Mouse (Mus musculus) limb, embryonic 13.5 days (tissue): ENCODE measurements around the gene Fam131a. TPM values are rescaled to one million over a fixed set of nuclear protein-coding genes. Genes with fewer than 3 reads are reported as not detected.

Experiments used
- ATAC-seq: fragments of 200-750 bp; cut with Nextera tagmentation; 2 replicates; pipeline ENCODE4 v1.8.0; 2017; ENCODE audit warnings: low read depth, moderate number of reproducible peaks, moderate TSS enrichment; ENCODE audit not compliant: low FRiP score
- H3K27ac ChIP-seq: fragments of 300-500 bp; sonication (generic); 2 replicates; pipeline ENCODE4 v1.5.1; 2015; ENCODE audit warnings: inconsistent platforms, mild to moderate bottlenecking, moderate library complexity
- H3K27me3 ChIP-seq: fragments of 300-500 bp; sonication (generic); 2 replicates; pipeline ENCODE4 v1.6.1; 2015; ENCODE audit warnings: mild to moderate bottlenecking, inconsistent platforms
- H3K36me3 ChIP-seq: fragments of 300-500 bp; sonication (generic); 2 replicates; pipeline ENCODE4 v1.6.1; 2015; ENCODE audit warnings: inconsistent platforms, mild to moderate bottlenecking, moderate library complexity
- H3K4me1 ChIP-seq: fragments of 300-500 bp; sonication (generic); 2 replicates; pipeline ENCODE4 v1.6.1; 2015; ENCODE audit warnings: inconsistent platforms
- H3K4me2 ChIP-seq: fragments of 300-500 bp; sonication (generic); replicated peaks from 2 replicates; pipeline ENCODE4 v1.6.1; 2015; ENCODE audit warnings: inconsistent platforms, mild to moderate bottlenecking, moderate library complexity
- H3K4me3 ChIP-seq: fragments of 300-500 bp; sonication (generic); 2 replicates; pipeline ENCODE4 v1.5.1; 2015; ENCODE audit warnings: moderate library complexity, mild to moderate bottlenecking, inconsistent platforms
- H3K9ac ChIP-seq: fragments of 300-500 bp; sonication (generic); 2 replicates; pipeline ENCODE4 v1.6.1; 2015; ENCODE audit warnings: mild to moderate bottlenecking, inconsistent platforms
- H3K9me3 ChIP-seq: fragments of 300-500 bp; sonication (generic); 2 replicates; pipeline ENCODE4 v1.6.1; 2016; ENCODE audit warnings: inconsistent platforms
- WGBS: fragments of 180-500 bp; shearing (Covaris S2); methylation state at CpG from one replicate; pipeline ENCODE4 v1.1.7; 2015; 5-methylcytosine and 5-hydroxymethylcytosine counted together
- polyA plus RNA-seq: library from polyadenylated mRNA; unstranded; fragments of >200 nt; fragmentation: Nextera tagmentation; extraction: Ambion mirVana; gene quantifications from 2 replicates; pipeline ENCODE4 v1.2.1, GENCODE M21; 2015

The Fam131a gene
- polyA plus RNA-seq, 1 experiment from 2014 or later, result 10.4 TPM

- H3K27me3 ChIP-seq, result peaks cover 47% of the 10 kb centered on the region
- WGBS, result 78% methylated on average over 5 of the region's 5 CpGs
- H3K27ac ChIP-seq, result no peak overlapping the region
- ATAC-seq, result no peak
- peaks cover 15% of the 10 kb centered on the region for H3K36me3 ChIP-seq
- H3K9me3 ChIP-seq, result no peaks in the 10 kb centered on the region
- no peak overlapping the region for H3K4me2 ChIP-seq
- H3K9ac ChIP-seq, result no peak overlapping the region
- H3K4me1 ChIP-seq, result peaks cover 21% of the 10 kb centered on the region
- H3K4me3 ChIP-seq, result no peak overlapping the region
Observed at GRCm38 (mm10) chr16:20735651-20736050, 42.6 kb downstream of the Fam131a start.

- H3K9me3 ChIP-seq, result no peaks in the 10 kb centered on the region
- H3K27me3 ChIP-seq, result peaks cover 47% of the 10 kb centered on the region
- H3K4me3 ChIP-seq, result no peak overlapping the region
- H3K9ac ChIP-seq, result no peak overlapping the region
- no peak overlapping the region for H3K4me2 ChIP-seq
- WGBS, result 85% methylated on average over 7 of the region's 7 CpGs
- peaks cover 15% of the 10 kb centered on the region for H3K36me3 ChIP-seq
- ATAC-seq, result no peak
- peaks cover 21% of the 10 kb centered on the region for H3K4me1 ChIP-seq
- H3K27ac ChIP-seq, result no peak overlapping the region
Observed at GRCm38 (mm10) chr16:20736168-20736567, 43.1 kb downstream of the Fam131a start.

DNA sequence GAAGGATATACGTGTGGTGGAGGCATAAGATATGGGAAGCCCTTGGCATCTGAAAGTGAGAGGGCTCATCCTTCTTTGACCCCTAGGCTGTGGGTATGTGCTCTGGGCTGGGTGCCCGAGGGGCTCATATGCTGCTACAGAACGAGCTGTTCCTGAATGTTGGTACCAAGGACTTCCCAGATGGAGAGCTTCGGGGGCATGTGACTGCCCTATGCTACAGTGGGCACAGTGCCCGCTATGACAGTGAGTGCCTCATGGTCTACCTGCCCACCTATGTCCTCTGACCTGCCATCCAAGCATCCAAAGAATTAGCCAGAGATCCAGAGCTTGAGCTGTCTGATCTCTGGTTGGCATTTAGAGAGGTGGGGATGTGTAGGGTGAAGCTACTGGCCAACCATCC, 43.8 kb downstream of the Fam131a start:
- H3K9me3 ChIP-seq, result no peaks in the 10 kb centered on the region
- peaks cover 47% of the 10 kb centered on the region for H3K27me3 ChIP-seq
- H3K9ac ChIP-seq, result no peak overlapping the region
- peaks cover 21% of the 10 kb centered on the region for H3K4me1 ChIP-seq
- no peak overlapping the region for H3K4me3 ChIP-seq
- H3K27ac ChIP-seq, result no peak overlapping the region
- H3K4me2 ChIP-seq, result no peak overlapping the region
- 89% methylated on average over 5 of the region's 5 CpGs for WGBS
- ATAC-seq, result no peak
- peaks cover 17% of the 10 kb centered on the region for H3K36me3 ChIP-seq

DNA sequence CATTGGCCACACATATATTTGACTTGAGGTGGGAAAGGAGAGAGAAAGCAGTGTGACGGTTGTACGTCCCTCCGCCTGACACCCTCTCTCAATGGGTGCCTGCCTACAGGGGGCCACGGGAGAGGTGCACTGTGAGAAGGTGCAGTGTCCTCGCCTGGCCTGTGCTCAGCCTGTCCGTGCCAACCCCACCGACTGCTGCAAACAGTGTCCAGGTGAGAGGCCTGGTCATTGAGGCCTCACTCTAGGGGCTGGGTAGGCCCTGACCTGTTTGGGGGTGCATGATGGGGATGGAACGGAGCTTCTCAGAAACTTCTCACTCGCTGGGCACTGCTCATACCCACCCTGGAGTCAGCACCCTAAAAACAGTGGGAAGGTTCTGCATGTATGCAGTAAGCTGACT, 46.8 kb downstream of the Fam131a start:
- WGBS, result 87% methylated on average over 9 of the region's 9 CpGs
- ATAC-seq, result no peak
- no peak overlapping the region for H3K4me2 ChIP-seq
- peaks cover 21% of the 10 kb centered on the region for H3K36me3 ChIP-seq
- H3K9me3 ChIP-seq, result no peaks in the 10 kb centered on the region
- no peak overlapping the region for H3K27ac ChIP-seq
- H3K27me3 ChIP-seq, result peaks cover 31% of the 10 kb centered on the region
- no peak overlapping the region for H3K4me3 ChIP-seq
- no peak overlapping the region for H3K9ac ChIP-seq
- no peaks in the 10 kb centered on the region for H3K4me1 ChIP-seq

DNA sequence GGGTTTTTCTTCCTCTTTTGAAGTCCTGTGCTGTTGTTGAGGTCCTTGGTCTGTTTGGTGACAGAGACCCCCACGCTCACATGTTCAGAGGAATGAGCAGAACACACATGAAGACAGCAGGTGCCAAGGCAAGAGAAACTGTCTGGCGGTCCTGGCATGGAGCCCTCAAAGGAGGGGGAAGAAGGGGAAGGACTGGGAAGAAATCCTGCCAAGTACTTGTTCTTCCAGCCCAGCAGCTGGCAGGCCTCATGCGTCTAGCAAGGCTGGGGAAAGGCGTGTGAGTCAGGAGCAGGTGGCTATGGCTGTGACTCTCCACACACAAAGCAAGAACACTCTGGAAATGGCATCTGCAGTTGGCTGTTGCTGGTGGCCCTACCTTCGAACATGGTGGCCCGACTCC, 53.6 kb downstream of the Fam131a start:
- no peak overlapping the region for H3K4me2 ChIP-seq
- ATAC-seq, result no peak
- 74% methylated on average over 6 of the region's 6 CpGs for WGBS
- peaks cover 6% of the 10 kb centered on the region for H3K36me3 ChIP-seq
- H3K27me3 ChIP-seq, result no peaks in the 10 kb centered on the region
- no peak overlapping the region for H3K27ac ChIP-seq
- no peak overlapping the region for H3K4me3 ChIP-seq
- H3K4me1 ChIP-seq, result peaks cover 9% of the 10 kb centered on the region
- no peak overlapping the region for H3K9ac ChIP-seq
- H3K9me3 ChIP-seq, result no peaks in the 10 kb centered on the region

DNA sequence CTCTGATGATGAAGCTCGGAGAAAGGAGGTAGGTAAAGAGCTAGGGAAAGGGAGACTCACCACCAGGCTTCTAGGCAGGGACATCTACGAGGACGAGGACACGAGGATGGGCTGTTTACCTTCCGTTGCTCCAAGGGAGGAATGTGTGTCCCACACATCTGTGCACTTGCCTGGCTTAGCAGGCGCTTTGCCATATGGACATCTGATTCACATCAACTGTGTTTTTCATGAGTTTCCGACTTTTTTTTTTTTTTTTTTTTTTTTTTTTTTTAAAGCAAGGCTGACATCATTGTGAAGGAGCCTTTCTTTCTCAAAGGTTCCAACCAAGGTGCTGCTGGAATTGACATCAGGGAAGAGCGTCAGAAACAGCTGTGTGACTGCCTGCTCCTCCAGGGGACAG, 57.5 kb downstream of the Fam131a start:
- no peaks in the 10 kb centered on the region for H3K9me3 ChIP-seq
- no peak overlapping the region for H3K4me3 ChIP-seq
- H3K4me2 ChIP-seq, result peak overlapping the region; percentile 38
- H3K27ac ChIP-seq, result no peak overlapping the region
- 23% methylated on average over 8 of the region's 8 CpGs for WGBS
- H3K9ac ChIP-seq, result no peak overlapping the region
- peak; percentile 48 for ATAC-seq
- H3K4me1 ChIP-seq, result peaks cover 9% of the 10 kb centered on the region
- no peaks in the 10 kb centered on the region for H3K27me3 ChIP-seq
- no peaks in the 10 kb centered on the region for H3K36me3 ChIP-seq

Other genes with a start within 250 kb of the Fam131a start
- 109 and 113 TPM in 2 replicates for gene Eif2b5, start 194.4 kb upstream of the Fam131a start, polyA plus RNA-seq
- 28.0 and 28.7 TPM in 2 replicates for gene Dvl3, start 176.3 kb upstream of the Fam131a start, polyA plus RNA-seq
- 629 and 657 TPM in 2 replicates for gene Ap2m1, start 157.8 kb upstream of the Fam131a start, polyA plus RNA-seq
- gene Abcf3, start 144.7 kb upstream of the Fam131a start, polyA plus RNA-seq, result 68.1 and 78.1 TPM in 2 replicates
- 0.73 and 1.5 TPM in 2 replicates for gene Vwa5b2, start 103.8 kb upstream of the Fam131a start, polyA plus RNA-seq
- gene Eef1akmt4, start 81.6 kb upstream of the Fam131a start, polyA plus RNA-seq, result 37.2 and 37.7 TPM in 2 replicates
- gene Gm49333, start 81.6 kb upstream of the Fam131a start, polyA plus RNA-seq, result not detected in 2 replicates
- 39.5 and 41.1 TPM in 2 replicates for gene Alg3, start 81.5 kb upstream of the Fam131a start, polyA plus RNA-seq
- gene Camk2n2, start 72.0 kb upstream of the Fam131a start, polyA plus RNA-seq, result 0.92 and 1.2 TPM in 2 replicates
- 6.9 and 7.5 TPM in 2 replicates for gene Ece2, start 63.4 kb upstream of the Fam131a start, polyA plus RNA-seq
- gene Psmd2, start 41.6 kb upstream of the Fam131a start, polyA plus RNA-seq, result 342 and 355 TPM in 2 replicates
- 175 and 183 TPM in 2 replicates for gene Eif4g1, start 24.9 kb upstream of the Fam131a start, polyA plus RNA-seq
- 117 and 118 TPM in 2 replicates for gene Polr2h, start 24.4 kb downstream of the Fam131a start, polyA plus RNA-seq
- 23.3 and 23.5 TPM in 2 replicates for gene Clcn2, start 24.5 kb downstream of the Fam131a start, polyA plus RNA-seq
- 9.1 and 9.3 TPM in 2 replicates for gene Chrd, start 39.9 kb downstream of the Fam131a start, polyA plus RNA-seq
- 0.66 and 0.74 TPM in 2 replicates for gene Thpo, start 41.3 kb downstream of the Fam131a start, polyA plus RNA-seq